Mouse (Mus musculus) embryo, embryonic 11.5 days (tissue): ENCODE measurements around the gene Laptm4a.
"Not testable (repeated sequence)": the region's sequence is repeated elsewhere in the genome, so short reads cannot be mapped to it uniquely, and the experiment has no call there.

Experiments used
- DNase-seq: peaks from one replicate; pipeline ENCODE4 v3.0.0-alpha.2; 2012; ENCODE audit warnings: low read depth, low spot score

Gene Laptm4a

DNA sequence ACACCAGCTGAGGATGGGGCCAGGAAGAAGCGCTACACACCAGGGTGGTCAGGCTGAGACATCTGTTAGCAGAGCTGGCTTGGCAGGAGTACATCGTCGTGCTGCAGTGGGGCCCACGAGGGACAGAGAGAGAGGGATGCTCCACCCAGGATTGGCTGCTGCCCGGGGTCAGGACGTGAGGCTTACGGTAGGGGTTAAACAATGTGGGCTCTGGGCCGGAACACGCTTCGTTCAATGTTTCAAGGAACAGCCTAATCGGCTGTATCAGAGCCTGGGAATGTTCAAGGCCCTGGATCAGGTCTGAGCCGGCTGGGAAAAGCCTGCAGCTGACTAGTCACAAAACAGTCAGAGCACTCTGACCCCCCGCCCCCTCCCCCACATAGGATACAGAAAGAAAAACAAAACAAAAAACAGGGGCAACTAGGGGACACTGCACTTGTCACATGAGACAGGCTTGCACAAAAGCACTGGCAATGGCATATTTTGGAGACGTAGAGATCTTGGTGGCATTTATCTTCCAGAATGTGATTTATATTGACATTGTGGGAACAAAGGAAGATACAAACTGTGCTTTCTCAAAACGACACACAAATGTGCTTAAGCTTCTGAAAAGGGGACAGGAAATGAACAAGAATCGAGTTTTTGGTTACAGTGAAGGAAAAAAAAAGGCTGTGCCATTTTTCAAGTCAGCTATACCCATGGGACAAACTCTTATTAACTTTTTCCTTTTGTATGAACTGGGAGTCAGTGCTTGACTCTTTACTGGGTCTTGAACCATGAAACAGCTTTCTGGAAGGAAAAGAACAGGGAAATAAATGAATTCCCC lies 8.4 kb upstream of the Laptm4a start:
- no peak for DNase-seq

DNA sequence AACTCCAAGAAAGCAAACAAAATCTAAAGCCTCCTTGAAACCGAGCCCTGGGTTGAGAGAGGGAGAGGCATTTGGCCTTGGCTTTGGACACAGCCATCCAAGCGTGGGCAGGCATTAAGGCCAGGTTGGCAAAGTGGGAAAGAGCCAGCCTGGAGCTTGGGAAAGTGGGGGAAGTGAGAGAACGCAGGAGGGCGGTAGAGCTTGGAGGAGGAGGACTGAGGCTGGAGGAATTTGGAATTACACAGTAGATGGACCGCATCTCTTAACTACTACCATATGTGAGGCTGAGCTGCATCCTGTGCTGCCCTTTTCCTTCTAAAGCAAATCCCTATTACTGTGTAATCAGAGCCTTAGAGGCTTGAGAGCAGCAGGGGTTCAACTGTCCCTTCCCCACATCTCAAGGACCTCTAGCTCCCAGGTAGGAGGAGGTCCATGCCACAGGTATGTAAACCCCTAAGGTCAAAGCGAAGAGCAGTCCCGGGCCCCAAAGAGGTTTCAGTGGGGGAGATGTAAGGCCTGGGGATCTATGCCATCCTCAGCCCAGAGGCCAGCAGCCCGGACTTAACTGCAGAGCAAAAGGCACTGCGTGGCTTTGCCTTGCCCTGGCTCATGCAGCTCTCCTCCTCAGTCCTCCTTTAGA lies 7.6 kb upstream of the Laptm4a start:
- no peak for DNase-seq

DNA sequence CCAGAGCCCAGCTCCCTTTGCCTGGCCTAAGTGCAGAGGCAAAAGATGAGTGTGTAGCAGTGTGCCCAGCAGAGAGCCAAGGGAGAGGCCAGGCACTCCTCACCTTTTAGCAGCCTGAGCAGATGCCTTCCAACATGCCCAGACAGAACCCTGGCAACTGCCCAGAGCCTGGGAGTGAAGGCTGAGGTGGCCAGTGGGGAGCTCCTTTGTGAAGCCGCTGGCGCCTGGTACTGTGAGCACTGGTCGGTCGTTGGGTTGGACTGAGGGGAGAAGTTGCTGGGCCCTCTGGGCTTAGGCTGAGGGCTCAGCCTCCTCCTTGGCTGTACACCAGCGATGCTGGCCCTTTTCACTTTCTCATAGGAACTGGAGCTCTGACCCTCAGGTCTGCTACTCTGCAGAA lies 5.1 kb upstream of the Laptm4a start:
- DNase-seq, result no peak

DNA sequence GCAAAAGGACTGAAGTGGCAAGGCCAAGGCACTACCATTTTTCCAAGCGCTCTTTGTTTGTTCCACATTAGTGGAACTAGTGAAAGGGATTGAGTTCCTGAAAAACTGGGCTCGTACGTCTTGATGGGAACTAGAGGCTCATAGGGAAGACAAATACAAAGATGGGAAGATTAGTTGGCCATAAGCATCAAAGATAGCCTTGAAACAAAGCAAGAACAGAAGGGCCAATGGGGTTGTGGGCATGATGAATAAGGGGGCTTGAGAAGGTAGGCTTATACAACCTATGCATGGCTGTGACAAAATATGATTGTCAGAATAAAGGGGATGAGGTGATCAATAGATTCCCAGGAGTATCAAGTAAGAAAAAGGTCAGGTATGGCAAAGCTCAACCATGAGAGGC lies 2.2 kb upstream of the Laptm4a start:
- no peak for DNase-seq

DNA sequence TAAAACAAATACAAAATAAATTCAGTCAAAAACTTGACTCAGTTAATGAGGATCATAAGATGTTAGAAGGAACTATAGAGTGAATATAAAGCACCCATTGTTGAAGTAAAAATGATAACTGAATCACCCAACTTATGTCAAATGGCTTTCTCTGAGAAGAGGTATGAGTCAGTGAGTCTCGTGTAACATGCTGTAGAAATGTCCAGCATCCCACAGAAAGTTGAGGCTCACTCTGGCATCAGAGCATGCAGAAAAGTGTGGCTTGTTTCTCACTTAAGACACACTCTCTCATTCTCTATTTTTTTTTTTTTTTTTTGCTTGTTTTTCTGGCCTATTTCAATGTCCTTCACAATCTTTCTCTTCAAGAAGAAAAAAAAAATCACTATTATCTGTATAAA lies 469 bp upstream of the Laptm4a start:
- no peak for DNase-seq

DNA sequence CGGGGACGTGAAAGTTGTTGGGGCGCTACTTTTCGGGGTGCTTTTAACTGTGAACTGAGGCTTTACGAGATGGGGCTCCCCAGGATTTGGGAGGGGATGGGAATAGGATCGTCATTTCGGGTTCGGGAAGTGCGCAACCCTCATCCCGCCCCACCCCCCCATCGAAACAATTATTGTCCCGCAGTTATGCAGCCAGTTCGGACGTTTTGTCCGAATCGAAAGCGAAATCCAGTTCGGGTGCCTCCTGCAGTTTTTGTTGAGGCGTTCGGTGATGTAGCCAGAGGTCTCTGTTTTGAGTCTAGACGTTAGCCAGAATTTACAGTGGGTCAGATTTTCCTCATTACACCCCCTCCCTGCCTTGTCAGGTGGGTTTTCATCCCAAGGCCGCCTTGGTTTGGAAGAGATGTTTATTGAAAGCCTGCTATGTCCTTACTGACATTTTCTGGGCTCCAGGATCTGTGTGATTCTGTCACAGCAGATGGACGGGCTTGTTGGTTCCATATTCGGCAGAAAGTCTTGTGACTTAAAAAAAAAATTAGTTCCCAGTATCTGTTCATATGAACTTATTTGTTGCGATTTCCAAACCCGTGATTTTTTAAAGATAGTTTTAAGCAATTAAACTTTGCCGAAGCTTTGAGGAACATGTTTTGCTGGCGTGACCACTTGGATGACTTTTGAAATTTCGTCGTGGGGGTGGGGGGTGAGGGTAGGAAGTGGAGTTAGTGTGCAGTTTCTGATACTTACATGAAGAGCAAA lies 1.1 kb downstream of the Laptm4a start:
- DNase-seq, result no peak

DNA sequence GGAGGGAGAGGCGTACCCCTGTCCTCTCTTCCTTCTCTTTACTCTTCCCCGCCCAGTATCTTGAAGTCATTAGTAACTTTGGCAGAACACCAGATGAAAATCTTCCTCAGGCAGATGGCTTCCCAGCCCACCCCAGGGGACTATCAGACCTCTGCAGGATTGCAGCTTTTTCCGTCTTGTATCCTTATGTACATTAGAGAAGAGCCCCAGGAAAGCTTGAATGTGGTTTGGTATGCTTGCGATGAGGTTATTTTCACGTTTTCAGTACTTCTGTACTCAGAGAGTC lies 1.6 kb downstream of the Laptm4a start:
- DNase-seq, result no peak

DNA sequence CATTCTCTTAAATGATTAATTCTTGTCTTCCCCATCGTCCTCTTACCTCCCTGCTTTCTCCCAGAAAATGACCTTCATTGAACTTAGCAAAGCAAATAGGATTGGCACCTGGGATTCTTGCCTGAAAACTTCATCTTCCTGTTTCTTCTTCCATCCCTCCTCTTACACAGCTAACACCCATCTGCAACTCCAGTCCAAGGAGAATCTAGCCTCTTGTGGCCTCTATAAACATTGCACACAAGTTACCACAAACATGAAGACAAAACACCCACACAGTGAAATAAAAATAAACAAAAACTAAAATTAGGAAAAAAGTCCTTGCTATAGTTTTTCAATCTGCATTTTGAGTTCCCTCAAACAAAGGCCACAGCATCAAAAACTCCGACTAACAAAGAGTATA lies 2.1 kb downstream of the Laptm4a start:
- no peak for DNase-seq

DNA sequence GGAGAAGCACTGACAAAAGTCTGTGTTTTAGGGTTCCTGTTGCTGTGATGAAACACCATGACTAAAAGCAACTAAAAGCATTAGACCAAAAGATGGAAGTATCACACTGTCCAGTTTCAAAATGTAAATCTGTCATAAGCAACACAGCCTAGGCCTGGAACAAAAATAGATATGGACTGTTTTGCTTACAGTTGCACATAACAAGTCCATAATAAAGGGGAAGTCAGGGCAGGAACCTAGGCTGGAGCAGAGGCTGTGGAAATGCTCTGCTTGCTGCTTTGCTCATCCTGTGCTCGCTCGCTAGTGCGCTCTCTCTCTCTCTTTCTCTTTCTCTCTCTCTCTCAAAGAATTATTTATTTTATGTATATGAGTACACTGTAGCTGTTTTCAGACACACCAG lies 6.2 kb downstream of the Laptm4a start:
- no peak for DNase-seq

DNA sequence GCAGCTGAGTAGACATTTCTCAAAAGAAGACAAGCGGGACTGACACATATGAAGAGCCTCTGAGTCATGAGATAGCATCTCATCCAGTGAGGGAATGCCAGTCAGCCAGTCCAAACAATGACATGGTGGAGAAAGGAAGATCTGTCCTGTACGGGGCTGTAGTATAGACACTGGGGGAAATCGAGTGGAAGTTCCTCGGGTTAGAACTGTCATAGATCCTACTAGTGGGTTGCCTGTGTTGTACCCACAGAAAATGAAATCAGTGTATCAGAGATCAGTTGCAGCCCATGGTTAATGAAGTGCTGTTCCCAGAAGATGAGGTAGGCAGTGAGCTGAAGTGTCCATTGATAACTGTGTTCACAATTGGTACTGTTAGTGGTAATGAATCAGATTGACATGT lies 7.3 kb downstream of the Laptm4a start:
- no peak for DNase-seq

DNA sequence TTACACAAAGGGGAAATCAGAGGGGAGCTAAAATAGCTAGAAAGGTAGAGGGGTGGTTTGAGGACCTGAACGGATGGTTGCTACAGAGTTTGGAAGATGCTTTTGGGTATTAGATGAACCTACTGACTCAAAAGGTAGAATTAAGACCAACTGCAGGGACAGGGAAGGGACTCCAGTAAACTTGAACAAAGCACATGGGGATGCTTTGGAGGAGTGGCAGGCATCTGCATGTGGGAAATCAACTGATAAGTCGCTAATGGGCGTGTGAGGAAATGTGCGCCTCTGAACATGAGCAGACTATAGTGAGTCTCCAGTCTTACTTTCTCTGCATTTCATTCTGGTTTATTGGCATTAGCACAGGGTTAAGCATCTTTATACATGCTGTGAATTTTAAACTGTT lies 9.6 kb downstream of the Laptm4a start:
- DNase-seq, result no peak

DNA sequence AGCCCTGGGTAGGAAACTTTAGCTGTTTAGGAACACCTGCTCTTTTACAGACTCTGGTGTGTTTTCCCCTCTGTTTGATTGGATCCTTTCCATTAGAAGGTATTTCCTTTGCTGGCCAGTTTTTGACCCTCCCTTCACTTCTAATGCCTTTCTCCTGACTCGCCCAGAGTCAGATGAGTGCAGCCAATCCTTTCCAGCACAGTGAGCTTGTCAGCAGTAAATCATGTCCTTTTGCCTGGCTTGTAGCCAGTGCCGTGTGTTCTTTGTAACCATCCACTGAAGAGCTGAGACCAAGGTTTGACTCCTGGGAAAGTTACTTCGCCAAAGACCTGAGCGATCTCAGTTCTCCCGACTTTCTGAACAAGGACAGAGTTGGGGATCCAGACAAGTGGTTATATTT lies 13.9 kb downstream of the Laptm4a start:
- no peak for DNase-seq

DNA sequence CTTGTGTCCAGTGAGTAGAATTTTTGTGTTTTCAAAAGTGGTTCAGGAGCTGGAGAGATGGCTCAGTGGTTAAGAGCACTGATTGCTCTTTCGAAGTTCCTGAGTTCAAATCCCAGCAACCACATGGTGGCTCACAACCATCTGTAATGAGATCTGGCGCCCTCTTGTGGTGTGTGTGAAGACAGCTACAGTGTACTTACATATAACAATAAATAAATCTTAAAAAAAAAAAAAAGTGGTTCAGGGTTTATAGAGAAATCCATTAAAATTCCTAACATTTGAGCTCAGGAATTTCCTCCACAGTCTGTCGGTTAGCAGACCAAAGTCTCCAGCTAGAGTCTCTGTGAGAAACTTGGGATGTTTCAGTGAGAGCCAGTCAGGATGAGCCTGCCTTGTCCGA lies 14.7 kb downstream of the Laptm4a start:
- DNase-seq, result not testable (repeated sequence)

DNA sequence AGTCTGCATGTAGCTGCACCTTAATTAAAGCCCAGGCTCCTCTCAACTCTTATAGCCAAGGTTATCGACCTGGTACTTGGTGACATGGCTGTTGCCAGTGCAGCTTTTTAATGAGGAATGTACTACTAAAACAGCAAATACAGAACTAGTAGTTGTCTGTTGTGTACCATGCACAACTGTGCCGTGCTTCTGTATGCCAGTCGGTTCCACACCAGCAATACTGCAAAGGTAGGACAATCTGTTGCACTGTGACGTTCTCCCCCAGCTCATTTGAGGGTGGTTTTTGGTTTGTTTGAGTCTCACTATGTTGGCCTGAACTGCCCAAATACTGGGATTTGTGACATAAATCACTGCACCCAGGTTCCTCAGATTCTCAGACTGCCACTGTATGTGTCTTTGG lies 18.0 kb downstream of the Laptm4a start:
- DNase-seq, result no peak

DNA sequence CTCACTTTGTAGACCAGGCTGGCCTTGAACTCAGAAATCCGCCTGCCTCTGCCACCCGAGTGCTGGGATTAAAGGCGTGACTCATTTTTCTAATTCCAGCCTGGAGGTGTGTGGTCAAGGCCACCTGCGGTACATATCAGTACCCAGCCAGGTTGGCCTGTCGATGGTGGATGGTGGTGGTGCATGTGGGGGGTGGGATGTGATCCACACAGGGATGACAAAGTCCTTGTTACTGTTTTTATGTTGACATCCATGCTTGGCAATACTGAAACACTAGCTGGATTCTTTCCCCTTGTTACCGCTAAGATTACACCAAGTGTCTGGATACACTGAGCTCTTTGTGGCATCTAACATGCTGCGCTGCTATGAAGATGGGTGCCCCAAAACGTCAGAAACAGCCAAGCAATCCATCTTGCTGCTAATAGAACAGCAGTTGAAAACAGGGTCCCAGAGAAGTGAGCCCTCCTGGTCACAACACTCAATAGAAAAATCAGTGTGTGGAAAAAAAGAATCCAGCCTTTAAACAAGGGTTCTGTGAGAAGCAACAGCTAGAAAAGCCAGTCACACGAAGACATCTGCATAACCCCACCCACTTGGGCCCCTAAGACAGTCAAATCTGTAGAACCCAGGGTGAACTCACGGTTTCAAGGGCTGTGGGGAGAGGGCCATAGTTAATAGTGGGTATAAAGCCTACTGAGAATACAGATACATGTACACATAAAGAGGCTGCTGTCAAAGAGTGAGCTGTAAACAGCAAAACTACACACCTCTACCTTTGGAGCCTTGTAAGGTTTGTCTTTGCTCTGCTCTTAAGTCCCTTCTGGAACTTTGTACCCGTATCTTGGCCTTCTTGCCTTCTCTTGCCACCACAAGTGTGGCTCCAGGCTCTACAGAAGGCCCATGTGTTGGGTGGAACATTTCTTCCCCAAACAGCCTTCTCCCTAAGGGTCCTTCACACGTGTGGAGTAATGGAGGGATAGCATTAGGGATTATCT lies 18.8 kb downstream of the Laptm4a start:
- DNase-seq, result no peak

DNA sequence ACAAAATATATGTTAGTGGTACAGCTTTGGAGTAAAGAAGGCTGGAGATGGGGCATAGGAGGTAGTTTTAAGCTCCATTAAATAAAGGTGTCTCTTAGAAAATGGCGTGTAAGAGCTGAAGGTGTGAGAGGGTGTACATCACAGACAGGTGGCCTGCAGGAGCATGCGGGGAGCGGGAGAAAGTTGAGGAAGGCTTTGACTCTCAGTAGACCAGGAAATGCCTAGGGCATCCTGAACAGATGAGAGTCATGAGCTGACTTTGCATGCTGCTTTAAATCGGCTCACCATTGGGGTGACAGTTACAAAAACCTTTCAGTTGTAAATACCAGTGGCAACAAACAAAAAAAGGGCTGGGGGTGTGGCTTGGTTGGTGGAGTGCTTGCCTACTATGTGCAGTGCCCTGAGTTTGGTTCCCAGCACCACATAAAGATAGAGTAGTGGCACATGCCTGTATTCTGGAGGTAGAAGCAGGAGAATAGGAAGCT lies 19.7 kb downstream of the Laptm4a start:
- DNase-seq, result no peak

DNA sequence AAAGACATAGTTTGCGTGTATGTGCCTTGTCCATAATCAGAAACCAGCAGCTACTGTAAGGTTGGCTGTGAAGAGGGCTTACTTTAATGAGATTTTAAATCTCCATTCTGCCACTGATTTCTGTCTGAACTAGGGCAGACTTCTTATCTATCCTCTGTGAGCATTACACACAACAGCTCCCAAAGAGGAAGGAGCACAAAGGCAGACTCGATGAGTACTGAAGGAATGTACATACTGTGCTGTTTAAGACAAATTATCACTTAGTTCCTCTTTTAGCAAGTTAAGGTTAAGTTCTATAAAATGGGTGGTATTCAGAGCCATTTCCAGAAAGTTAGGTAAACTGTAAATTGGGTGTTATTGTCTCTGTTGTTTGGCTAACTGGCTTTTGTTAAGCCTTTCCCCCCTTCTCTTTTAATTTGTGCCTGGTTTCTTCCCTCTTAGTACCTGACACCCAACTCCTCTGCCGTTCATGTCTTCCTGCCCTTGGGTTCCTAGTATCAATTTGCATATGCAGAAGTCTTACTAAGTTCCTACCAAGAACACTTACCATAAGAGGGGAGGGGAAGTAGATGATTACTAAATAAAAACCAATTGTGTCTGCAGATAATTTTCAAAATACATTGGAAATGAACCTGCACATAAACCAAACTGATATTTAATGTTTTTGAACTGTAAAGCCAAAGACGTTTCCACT lies 20.4 kb downstream of the Laptm4a start:
- no peak for DNase-seq

DNA sequence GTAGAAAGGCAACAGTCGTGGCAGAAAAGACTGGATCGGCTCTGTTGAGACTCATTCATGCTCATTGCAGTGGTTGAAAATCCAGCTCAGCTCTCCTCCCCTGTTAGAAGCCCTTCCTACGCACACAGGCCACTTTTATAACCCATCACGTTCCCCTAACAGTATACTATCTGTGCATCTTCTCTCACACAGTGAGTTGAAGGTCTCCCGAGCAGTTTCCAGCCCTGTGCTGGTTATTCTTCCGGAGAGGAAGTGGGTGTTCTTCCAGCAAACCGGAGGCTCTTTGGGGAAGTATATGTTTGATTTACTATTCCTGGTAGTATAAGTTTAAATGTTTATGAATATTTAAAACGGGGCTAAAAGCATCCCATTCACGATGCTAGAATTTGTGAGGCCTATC lies 25.7 kb downstream of the Laptm4a start:
- no peak for DNase-seq

DNA sequence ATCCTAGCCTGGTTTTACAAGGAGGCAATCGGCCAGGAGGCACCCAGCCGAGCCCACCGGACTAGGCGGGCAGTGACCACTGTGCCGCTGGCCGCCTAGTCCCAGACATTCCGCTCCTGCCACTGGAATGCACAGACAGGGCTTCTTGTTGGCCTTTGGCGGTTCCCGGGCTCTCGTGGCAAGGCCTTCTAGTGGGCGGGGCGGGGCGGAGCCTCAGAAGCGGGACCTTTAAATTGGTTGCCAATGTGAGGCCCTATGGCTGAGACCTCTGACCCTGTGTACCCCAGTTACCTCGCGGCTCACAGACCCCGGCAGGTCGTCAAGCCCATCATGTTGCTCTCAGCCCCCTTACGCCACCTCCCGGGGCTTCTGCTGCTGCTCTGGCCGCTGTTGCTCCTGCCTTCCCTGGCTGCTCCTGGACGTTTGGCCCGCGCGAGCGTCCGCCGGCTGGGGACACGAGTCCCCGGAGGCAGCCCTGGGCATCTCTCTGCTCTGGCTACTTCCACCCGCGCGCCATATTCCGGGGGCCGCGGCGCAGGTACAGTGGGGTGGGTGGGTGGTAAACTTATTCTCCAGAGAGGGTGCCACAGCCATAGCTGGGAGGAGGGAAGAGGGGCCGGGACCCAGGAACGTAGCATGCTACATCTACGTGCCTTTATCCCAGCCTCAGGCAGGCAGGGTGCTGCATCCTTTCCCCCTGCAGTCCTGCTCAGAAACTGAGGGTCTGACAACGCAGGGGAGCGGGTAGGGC lies 26.4 kb downstream of the Laptm4a start, which contains the start of gene Matn3:
Gene Matn3 (plus strand): TSS at position 216 of the 751 bp plus-strand sequence.
- peak; percentile 53 for DNase-seq

DNA sequence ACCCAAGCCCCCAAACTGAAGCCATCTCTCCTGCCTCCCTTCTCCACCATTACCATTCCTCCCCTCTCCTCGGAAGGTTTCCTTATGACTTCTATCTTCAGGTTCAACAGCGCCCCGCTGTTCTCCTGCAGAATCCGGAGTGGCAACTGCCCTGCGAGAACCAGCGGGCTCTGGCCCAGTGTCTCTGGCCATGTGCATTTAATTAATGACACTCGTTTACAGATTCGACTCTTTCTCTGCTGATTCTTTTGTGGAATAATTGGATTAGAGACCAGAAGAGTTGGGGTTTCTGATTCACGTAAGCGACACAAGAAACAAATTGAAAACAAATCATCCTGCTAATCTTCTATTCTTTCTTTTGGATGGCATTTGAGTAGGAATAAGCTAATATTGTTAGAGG lies 31.7 kb downstream of the Laptm4a start:
- no peak for DNase-seq
